Mouse (Mus musculus) hindlimb bud, embryonic 11.5 days (tissue): ENCODE measurements around the gene Rbl1.
A peak's percentile ranks its signal among the peaks of the same experiment; 100 is the strongest.

Experiments
- DNase-seq: peaks from one replicate; pipeline ENCODE4 v3.0.0-alpha.2; 2012; ENCODE audit warnings: low read depth, low spot score; ENCODE audit errors: extremely low spot score

Rbl1 gene

DNA sequence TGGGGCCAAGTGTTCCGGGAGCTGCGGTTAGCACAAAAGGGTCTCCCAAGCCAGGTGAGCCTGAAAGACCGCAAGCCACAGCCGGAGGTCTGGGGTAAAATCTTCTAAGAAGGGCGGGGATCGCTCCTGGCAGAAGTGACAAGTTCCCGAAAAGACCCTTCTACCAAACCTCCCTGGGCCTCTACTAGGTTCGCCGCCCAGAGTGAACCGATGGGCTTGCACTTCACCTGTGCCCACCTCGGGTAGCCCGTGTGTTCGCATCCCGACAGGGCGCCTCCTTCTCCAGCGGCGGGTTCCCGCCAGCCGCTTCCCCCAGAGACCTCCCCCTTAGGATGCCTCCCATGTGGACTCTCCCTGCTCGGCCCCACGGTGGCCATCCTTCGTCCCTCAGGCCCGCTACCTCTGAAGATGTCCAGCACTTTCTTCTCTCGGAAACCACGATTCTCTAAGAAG, 69.8 kb downstream of the Rbl1 start:
- DNase-seq: peak; percentile 5

- peak; percentile 20 for DNase-seq
Measured at GRCm38 (mm10) chr2:157133769-157134478, 70.4 kb downstream of the Rbl1 start.

DNA sequence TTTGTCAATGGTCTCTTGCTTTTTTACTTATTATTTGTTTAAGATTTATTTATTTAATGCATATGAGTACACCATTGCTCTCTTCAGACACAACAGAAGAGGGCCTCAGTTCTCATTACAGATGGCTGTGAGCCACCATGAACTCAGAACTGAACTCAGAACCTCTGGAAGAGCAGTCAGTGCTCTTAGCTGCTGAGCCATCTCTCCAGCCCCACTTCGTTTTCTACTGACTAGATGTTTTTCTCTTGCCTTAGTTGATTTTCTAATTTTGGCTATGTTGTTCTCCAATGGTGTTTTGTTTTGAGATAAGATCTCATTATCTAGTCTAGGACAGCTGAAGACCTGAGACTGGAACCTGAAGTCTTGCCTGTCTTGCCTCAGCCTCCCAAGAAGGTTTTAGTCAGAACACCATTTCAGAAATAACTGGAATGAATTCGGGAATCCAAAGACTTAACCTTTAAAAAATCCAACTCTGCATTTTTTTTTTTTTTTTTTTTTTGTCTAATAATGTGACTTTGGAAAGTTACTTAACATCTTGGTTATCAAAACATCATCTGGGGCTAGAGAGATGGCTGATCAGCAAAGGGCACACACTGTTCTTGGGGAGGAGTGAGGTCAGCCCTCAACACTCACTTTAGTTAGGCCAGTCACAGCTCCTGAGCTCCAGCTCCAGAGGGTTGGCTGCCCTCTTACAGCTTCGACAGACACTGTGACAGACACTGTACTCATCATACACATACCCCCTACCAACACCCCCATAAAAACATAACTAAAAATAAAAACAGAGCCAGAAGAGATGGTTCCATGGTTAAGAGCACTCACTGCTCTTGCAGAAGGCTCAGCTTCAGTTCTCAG, 71.4 kb downstream of the Rbl1 start:
- DNase-seq: no peak

GRCm38 (mm10) chr2:157132086-157132485, 72.2 kb downstream of the Rbl1 start:
- no peak for DNase-seq

DNA sequence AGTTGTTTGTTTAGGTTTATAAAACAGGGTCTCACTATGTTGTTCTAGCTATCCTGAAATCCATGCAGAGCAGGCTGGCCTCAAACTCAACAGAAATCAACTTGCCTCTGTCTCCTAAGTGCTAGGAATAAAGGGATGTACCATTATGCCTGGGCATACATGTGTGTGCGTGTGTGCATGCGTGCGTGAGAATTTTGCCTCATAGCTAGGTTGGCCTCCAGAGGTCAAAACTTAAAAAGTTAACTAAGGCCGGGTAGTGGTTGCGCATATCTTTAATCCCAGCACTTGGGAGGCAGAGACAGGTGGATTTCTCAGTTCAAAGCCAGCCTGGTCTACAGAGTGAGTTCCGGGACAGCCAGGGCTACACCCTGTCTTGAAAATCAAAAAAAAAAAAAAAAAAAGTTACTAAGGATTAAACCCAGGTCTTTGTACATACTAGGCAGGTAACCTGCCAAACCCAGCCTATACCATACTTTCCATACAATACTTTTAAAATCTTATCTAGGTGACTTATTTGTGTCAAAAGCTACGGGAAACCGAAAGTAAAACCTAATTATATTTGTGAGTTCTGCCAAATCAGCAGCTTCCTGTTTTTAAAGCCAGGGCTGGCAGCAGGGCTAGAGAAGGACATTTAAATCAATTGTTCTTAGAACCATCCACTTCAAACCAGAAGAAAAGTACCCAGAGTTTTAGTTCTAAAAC, 73.4 kb downstream of the Rbl1 start:
- DNase-seq: no peak

GRCm38 (mm10) chr2:157129601-157130164, 74.7 kb downstream of the Rbl1 start:
- DNase-seq: no peak

DNA sequence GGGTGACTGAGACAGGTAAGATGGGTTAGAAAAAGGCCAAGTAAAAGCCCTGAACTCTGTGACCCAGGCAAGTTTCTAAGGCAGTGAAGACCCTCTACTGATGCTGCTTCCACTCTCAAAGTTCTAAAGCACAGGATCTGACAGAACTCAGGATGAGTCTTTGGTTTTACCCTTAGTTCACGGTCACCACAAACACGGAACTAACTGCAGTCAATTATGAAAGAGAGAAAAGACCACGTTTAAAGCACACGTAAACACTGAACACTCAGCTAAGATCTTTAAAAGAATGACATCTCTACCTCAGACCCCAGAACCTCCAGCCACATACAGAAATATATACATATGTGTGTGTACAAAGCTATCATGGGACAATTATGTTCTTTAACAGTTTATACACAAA, 75.2 kb downstream of the Rbl1 start:
- DNase-seq: no peak

DNA sequence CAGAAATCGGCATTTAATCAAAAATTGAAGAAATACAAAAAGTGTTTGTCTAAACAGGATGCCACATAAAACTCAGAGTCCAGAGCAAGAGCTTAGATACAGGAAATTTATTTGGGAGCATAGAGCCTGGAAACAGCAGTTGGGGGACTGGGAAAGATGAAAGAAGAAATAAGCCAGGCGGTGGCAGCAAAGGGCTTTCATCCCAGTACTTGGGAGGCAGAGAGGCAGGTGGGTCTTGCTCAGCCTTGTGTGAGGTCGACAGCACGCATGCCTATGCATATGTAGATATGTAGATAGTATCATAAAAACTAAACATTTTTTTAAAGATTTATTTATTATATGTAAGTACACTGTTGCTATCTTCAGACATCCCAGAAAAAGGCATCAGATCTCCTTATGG, 76.3 kb downstream of the Rbl1 start:
- DNase-seq: no peak

GRCm38 (mm10) chr2:157127370-157127769, 77.0 kb downstream of the Rbl1 start:
- no peak for DNase-seq

- DNase-seq: no peak
Measured at GRCm38 (mm10) chr2:157125246-157125645, 79.1 kb downstream of the Rbl1 start.

DNA sequence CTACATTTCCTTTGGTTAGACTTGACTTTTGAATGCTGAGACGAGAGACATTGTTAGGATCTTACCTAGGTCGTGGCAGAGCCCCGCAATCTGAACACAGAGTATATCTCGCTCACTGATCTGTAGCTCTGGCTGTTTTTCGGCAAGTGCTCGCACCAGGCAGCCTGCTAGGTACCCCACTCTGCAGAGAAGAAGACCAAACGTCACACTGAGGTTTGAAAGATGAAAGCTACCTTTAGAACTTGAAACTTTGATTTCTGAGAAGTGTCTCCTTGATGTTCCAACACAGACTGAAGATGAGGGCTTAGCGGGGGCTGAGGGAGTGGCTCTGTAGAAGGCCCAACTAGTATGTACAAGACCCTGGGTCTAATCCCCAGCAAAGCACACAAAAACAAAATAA, 82.6 kb downstream of the Rbl1 start:
- no peak for DNase-seq

DNA sequence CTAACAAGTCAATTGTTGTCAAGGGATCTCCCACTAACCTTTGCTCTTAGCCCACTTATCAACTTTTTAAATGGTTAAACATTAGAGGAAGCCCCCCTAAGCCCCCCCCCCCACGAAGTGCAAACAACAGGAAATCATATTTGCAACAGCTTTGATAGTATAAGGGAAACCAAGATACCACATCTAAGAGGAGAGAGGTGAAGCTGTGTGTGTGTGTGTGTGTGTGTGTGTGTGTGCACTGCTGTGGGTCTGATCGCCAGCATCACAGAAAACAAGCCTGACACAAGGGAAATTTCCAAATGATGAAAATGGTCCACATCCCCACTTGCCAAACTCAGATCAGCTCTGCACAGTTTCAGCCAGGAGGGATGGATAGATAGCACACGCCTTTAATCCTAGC, 85.3 kb downstream of the Rbl1 start:
- DNase-seq: no peak

GRCm38 (mm10) chr2:157118556-157118955, 85.8 kb downstream of the Rbl1 start:
- no peak for DNase-seq

GRCm38 (mm10) chr2:157116964-157117363, 87.4 kb downstream of the Rbl1 start:
- peak; percentile 52 for DNase-seq

- DNase-seq: no peak
Measured at GRCm38 (mm10) chr2:157108236-157108635, 96.1 kb downstream of the Rbl1 start.

DNA sequence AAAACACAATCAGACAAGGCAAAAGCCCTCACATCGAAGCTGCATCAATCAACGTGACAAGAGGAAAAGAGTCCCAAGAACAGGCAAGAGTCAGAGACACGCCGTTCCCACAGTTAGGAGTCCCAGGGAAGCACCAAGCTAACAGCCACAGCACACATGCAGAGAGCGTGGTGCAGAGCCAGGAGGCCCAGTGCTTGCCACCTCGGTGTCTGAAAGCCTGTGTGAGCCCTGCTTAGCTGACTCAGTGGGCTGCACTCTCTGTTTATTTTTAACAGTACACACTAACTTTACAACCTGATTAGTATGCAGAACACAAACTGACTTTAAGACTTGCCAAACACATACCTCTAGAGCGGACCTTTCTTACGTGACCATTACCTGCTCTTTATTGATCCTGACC, 99.9 kb downstream of the Rbl1 start:
- DNase-seq: no peak

GRCm38 (mm10) chr2:157102256-157102655, 102.1 kb downstream of the Rbl1 start:
- no peak for DNase-seq

DNA sequence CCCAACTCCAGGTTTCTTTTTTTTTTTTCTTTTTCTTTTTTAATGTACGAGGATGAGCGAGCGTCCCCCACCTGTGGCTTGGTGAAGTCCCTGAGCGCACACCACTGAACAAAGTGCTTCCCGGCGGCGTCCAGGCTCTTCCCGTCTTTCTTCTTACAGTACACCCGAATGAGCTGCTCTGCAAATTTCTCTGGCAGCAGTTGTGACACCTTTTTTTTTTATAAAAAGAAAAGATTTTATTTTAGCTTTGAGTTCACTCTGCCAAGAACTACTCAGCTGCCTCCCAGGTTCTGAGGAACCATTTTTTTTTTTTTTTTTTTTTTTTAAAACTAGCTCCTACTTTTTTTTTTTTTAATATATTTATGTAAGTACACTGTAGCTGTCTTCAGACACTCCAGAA, 102.7 kb downstream of the Rbl1 start:
- no peak for DNase-seq

- no peak for DNase-seq
Measured at GRCm38 (mm10) chr2:157100319-157100605, 104.1 kb downstream of the Rbl1 start.

GRCm38 (mm10) chr2:157099532-157100318, 104.6 kb downstream of the Rbl1 start:
- DNase-seq: no peak
